Mouse (Mus musculus): ENCODE data around the gene Vps53. TPM values are rescaled to one million over a fixed set of nuclear protein-coding genes. Genes with fewer than 3 reads are reported as not detected.
A peak's percentile ranks its signal among the peaks of the same experiment; 100 is the strongest.
"Not testable (repeated sequence)": the region's sequence is repeated elsewhere in the genome, so short reads cannot be mapped to it uniquely, and the experiment has no call there.

The Vps53 gene
- polyA plus RNA-seq, 1 experiment from 2014 or later = 51.0 TPM

DNA sequence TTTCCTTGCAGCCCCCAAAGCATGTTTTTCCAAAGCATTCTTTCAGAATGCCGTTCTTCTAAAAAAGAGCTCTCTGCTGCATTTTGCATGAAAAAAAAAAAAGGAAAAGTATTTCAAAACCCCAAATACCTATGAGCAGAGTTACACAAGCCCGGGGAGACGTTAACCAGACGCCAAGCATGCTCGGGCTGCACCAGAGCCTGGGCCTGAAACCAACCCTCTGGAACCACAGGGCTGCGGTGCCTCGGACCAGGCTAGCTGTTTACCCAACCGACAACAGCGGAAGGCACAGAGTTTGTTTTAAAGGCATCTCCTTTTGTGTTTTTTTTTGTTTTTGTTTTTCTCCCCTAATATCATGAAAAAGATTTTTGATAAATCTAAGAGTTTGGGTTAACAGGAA is 158.5 kb downstream of the Vps53 start:
- Histone ChIP-seq H3K4me2 (replicated peaks) (no peak overlapping the region), H3K9ac (no peak overlapping the region), H3K4me1 (replicated peaks) (peaks cover 11% of the 10 kb centered on the region), H3K27me3 (replicated peaks) (no peaks in the 10 kb centered on the region), H3K27ac (no peak overlapping the region), H3K36me3 (peaks cover 14% of the 10 kb centered on the region), H3K4me3 (replicated peaks) (no peak overlapping the region), H3K9me3 (no peaks in the 10 kb centered on the region)
- no peak for ATAC-seq
- 42% methylated on average over 9 of the region's 9 CpGs for WGBS

DNA sequence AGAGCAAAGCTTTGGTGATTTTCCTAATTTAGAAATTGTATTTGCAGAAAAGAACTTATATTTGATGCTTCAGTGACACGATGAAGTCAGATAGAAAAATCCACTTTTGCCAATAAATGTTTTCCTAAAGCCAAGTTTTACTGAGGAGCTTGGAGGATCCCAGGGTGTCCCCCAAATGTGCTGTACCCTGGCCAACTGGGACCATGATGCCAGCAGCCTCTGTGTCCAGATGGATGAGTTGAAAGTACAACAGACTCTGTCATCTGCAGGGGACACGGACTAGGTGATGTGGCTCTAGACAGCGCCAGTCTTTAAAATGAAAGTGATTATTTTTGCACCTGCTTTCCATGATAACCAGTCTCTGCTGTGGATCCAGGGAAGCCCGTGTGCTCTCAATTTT is 159.6 kb downstream of the Vps53 start:
- Histone ChIP-seq H3K36me3 (peaks cover 14% of the 10 kb centered on the region), H3K9ac (no peak overlapping the region), H3K4me3 (replicated peaks) (no peak overlapping the region), H3K4me2 (replicated peaks) (no peak overlapping the region), H3K4me1 (replicated peaks) (peaks cover under 1% of the 10 kb centered on the region; the same call in 1 of the 2 replicates), H3K27me3 (replicated peaks) (no peaks in the 10 kb centered on the region), H3K27ac (no peak overlapping the region), H3K9me3 (no peaks in the 10 kb centered on the region)
- ATAC-seq = no peak
- WGBS = 85% methylated on average over 4 of the region's 4 CpGs

DNA sequence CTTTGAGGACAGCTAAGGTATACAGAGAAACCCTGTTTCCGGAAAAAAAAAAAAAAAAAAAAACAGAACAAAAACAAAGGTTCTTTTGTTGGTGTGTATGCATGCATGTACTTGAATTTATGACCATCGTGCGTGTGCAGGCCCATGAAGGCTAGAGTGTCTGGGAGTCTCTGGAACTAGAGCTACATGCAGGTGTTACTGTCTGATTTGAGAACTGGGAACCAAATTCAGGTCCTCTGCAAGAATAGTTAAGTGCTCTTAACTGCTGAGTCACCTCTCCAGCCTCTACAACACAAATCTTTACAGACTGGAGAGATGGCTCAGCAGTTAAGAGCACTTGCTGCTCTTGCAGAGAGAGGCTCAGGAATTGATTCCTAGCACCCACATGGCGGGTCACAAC is 163.6 kb downstream of the Vps53 start:
- WGBS = 76% methylated on average over 4 of the region's 4 CpGs
- no peak overlapping the region for H3K4me2 ChIP-seq (replicated peaks)
- H3K9ac ChIP-seq = no peak overlapping the region
- H3K36me3 ChIP-seq = 0 out of 2 replicates have a peak, but pooled peaks cover 2% of the 10 kb centered on the region
- H3K27ac ChIP-seq = no peak overlapping the region
- no peaks in the 10 kb centered on the region; the same call in 1 of the 2 replicates for H3K9me3 ChIP-seq
- ATAC-seq = no peak
- no peaks in the 10 kb centered on the region for H3K27me3 ChIP-seq (replicated peaks)
- no peak overlapping the region for H3K4me3 ChIP-seq (replicated peaks)
- no peaks in the 10 kb centered on the region; the same call in 1 of the 2 replicates for H3K4me1 ChIP-seq (replicated peaks)

DNA sequence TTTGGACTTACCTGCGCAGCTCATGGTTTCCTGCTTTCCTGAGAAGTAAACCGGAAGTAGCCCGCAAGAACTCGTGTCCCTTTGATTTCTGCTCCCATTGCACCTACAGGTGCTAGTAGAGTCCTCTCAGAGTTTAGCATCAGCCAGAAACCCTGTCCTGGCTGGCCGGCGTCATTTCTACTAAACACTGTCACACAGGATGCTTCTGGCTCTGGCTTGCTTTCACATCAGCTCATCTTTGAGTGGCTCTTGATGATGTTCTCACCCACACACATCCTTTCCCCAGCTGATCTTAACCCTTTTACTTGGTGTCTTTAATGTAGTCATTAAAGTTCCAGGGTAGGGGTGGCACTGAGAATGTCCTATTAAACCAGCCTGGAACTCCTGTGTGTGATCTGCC is 164.2 kb downstream of the Vps53 start:
- Histone ChIP-seq H3K4me2 (replicated peaks) (no peak overlapping the region), H3K9ac (no peak overlapping the region), H3K27ac (no peak overlapping the region), H3K4me3 (replicated peaks) (no peak overlapping the region), H3K4me1 (replicated peaks) (no peaks in the 10 kb centered on the region; the same call in 1 of the 2 replicates), H3K9me3 (no peaks in the 10 kb centered on the region; the same call in 1 of the 2 replicates), H3K27me3 (replicated peaks) (no peaks in the 10 kb centered on the region), H3K36me3 (0 out of 2 replicates have a peak, but pooled peaks cover 2% of the 10 kb centered on the region)
- WGBS = 73% methylated on average over 6 of the region's 6 CpGs
- no peak for ATAC-seq

DNA sequence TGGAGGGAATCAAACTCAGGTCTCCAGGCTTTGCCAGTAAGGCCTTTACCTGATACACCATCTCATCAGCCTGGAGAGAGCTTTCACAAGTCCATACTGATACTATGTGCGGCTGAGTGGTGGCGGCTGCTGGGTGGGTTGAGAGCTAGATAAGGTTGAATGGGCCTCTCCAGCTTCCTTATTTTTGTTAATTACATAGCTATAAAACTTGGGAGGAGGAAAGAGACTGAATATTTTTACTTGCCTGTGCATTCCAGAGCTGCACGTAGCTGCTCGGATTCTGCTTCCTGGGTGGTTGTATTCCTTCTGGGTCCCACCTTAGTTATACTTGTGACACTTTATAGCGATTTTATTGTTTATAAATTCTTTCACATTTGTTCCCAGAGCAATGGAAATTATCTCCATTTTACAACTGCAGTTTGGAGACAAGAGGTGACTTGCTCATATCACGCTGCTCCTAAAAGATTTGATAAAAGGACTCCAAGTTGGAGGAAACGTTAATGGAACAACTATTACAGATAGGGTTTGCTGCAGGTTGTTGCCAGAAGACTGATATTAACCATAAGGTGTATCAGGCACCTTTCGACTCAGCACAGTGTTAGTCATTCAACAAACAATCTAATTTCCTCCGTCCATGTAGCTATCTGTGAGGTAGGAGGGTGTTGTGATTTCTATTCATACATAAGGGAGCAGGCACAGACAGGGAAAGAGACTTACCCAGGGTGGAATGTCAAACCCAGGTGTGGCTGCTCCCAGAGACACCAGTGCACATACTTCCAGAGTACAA is 168.4 kb downstream of the Vps53 start:
- peak; percentile 90 for ATAC-seq
- H3K36me3 ChIP-seq = no peaks in the 10 kb centered on the region
- no peaks in the 10 kb centered on the region; the same call in 1 of the 2 replicates for H3K4me1 ChIP-seq (replicated peaks)
- H3K4me2 ChIP-seq (replicated peaks) = peak overlapping the region; percentile 14; the same call in 1 of the 2 replicates
- WGBS = 54% methylated on average over 9 of the region's 9 CpGs
- H3K4me3 ChIP-seq (replicated peaks) = no peak overlapping the region
- H3K9ac ChIP-seq = no peak overlapping the region
- H3K9me3 ChIP-seq = no peaks in the 10 kb centered on the region; the same call in 1 of the 2 replicates
- peak overlapping the region; percentile 86 for H3K27ac ChIP-seq
- H3K27me3 ChIP-seq (replicated peaks) = no peaks in the 10 kb centered on the region

DNA sequence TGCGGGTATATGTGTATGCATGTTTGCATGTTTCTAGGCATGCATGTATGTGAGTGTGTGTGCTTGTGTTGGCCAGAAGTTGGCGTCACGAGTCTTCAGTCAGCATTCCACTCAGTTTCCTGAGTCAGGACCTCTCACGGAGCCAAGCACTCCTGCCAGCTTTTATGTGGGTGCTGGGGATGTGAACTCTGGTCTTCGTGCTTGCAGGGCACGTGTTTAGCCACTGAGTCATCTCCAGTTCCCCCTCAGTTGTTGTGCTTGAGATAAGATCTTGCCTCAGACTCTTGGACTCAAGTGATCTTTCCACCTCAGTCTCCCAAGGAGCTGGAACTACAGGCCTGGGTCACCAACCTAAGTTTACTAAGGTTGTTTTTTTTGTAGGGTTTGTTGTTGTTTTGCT is 170.3 kb downstream of the Vps53 start:
- H3K4me2 ChIP-seq (replicated peaks) = no peak overlapping the region
- WGBS = 79% methylated on average over 6 of the region's 6 CpGs

DNA sequence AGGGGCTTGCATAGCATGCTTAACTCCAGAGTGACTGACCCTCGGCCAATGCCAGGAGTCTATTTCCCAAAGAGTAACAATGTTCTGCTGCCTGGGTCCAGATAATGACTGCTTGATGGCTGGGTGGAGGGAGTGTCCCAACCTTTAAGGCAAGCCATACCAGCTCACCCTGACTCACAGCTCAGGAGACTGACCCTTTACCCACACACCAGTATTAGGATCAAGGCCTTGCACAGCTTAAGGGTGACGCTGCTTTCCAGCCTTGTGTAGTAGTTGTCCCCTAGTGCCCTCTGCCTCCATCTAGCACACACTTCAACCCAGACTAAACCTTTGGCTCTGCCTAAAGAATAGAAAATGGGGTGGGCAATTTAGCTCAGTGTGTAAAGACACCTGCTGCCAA is 171.3 kb downstream of the Vps53 start:
- Histone ChIP-seq H3K36me3 (no peaks in the 10 kb centered on the region), H3K27ac (no peak overlapping the region), H3K4me1 (replicated peaks) (no peaks in the 10 kb centered on the region), H3K9ac (no peak overlapping the region), H3K9me3 (no peaks in the 10 kb centered on the region; the same call in 1 of the 2 replicates), H3K4me3 (replicated peaks) (no peak overlapping the region), H3K4me2 (replicated peaks) (no peak overlapping the region), H3K27me3 (replicated peaks) (no peaks in the 10 kb centered on the region)
- no peak for ATAC-seq
- WGBS = 76% methylated on average over 2 of the region's 2 CpGs

More for the DNA sequence above, 170.3 kb downstream of the Vps53 start:
- Histone ChIP-seq H3K9ac (no peak overlapping the region), H3K36me3 (no peaks in the 10 kb centered on the region), H3K9me3 (no peaks in the 10 kb centered on the region; the same call in 1 of the 2 replicates), H3K27ac (no peak overlapping the region), H3K4me3 (replicated peaks) (no peak overlapping the region), H3K27me3 (replicated peaks) (no peaks in the 10 kb centered on the region), H3K4me1 (replicated peaks) (no peaks in the 10 kb centered on the region)
- no peak for ATAC-seq

DNA sequence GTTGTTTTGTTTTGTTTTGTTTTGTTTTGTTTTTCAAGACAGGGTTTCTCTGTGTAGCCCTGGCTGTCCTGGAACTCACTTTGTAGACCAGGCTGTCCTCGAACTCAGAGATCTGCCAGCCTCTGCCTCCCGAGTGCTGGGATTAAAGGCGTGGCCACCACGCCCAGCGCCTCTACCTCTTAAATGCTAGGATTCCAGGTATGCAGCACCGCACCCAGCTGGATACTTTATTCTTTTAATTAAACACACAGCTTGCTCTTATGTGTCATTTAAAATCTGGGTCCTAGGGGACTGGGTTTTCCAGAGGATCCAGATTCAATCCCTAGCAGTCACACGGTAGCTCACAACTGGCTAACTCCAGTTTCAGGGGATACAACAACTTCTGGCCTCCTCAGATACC is 175.2 kb downstream of the Vps53 start:
- H3K9ac ChIP-seq; H3K27ac ChIP-seq; H3K4me2 ChIP-seq (replicated peaks); H3K4me3 ChIP-seq (replicated peaks); H3K27me3 ChIP-seq (replicated peaks); H3K36me3 ChIP-seq; ATAC-seq; H3K9me3 ChIP-seq: not testable (repeated sequence)
- WGBS = 90% methylated on average over 7 of the region's 7 CpGs
- H3K4me1 ChIP-seq (replicated peaks) = 0 out of 2 replicates have a peak, but pooled peaks cover 11% of the 10 kb centered on the region

DNA sequence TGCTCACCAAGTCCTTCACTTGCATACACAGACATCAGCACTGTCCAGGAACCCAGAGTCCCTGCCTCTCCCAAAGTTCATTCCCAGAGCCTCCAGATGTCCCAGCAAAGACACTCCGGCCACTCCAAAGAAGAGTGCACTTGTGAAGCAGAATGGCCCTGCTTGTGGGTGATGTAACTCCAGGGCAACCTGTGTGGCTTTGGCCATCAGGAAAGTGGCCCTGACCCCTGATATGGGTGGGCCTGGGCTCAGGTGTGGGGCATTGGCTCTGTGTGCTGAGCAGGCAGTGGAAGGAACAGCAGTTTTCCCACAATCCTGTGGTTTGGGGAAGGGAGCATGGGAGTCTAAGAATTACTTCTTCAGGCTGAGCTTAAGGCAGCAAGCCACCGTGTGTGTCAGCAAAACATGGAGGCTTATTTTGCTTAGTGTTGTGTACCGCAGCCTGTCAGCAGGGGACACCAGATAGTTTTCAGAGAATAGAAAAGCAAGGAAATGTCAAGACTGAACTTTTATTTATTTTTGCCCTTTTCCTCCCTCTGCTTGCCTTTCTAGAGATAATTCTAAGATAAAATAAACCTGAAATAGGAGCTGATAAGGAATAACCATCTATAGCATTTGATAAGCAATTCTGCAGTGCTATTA is 178.1 kb downstream of the Vps53 start:
- no peaks in the 10 kb centered on the region for H3K27me3 ChIP-seq (replicated peaks)
- no peaks in the 10 kb centered on the region for H3K9me3 ChIP-seq
- no peak overlapping the region for H3K4me3 ChIP-seq (replicated peaks)
- H3K4me2 ChIP-seq (replicated peaks) = no peak overlapping the region
- no peak for ATAC-seq
- H3K36me3 ChIP-seq = no peaks in the 10 kb centered on the region
- 0 out of 2 replicates have a peak, but pooled peaks cover 11% of the 10 kb centered on the region for H3K4me1 ChIP-seq (replicated peaks)
- 49% methylated on average over 3 of the region's 3 CpGs for WGBS
- H3K27ac ChIP-seq = no peak overlapping the region
- no peak overlapping the region for H3K9ac ChIP-seq

DNA sequence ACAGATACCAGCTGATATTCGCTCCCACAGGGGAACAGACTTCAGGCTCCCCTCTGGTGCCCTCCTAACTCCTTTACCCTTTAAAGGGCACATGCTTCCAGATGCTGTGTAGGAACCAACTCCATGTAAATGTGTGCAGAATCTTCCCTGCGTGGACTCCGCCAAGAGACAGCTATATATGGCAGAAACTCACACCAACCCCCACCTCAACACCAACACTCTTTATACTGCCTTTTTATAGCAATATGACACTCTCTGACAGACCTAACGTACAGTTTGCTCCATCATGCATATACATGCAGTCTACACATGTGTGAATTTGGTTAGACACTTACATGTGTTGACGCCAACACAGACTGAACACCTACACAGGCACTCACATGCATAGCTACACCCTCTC is 178.7 kb downstream of the Vps53 start:
- no peak overlapping the region for H3K9ac ChIP-seq
- no peak for ATAC-seq
- H3K4me3 ChIP-seq (replicated peaks) = no peak overlapping the region
- WGBS = 82% methylated on average over 5 of the region's 5 CpGs
- H3K4me1 ChIP-seq (replicated peaks) = 0 out of 2 replicates have a peak, but pooled peaks cover 11% of the 10 kb centered on the region
- no peaks in the 10 kb centered on the region for H3K27me3 ChIP-seq (replicated peaks)
- no peaks in the 10 kb centered on the region for H3K9me3 ChIP-seq
- no peak overlapping the region for H3K4me2 ChIP-seq (replicated peaks)
- no peaks in the 10 kb centered on the region for H3K36me3 ChIP-seq
- H3K27ac ChIP-seq = no peak overlapping the region

DNA sequence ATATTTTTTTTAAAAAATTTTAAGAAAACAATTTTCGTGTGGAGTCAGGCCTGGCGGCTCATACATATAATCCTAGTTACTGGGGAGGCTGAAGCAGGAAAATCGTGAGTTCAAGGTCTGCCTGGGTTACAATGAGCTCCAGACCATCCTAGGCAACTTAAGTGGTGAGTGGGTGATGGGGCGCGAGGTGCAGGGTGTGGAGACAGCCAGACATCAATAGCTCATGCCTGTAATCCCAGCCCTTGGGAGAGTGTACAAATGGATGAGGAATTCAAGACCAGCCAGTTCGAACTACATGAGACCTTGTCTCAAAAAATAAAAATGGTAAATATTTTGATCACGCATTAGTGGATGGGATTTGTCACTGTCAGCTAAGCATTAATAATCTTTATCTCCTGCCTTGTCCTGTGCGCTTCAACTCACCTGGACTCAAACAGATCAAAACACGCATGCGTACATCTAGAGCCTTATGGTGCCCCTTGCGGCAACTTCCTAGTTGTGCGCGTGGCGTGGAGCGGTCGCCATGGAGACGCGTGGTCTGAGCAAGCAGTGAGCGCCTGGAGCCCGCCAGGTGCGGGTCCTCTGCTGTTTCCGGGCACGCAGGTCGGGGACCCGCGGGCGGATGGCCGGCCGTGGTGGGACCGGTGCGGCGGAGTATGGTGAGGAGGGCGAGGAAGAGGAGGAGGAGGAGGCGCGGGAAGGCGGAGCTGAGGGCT is 179.8 kb downstream of the Vps53 start, which contains the start of gene 1700016K19Rik:
1700016K19Rik (plus strand) TSS at position 473 of the 716 bp plus-strand sequence.
- H3K27me3 ChIP-seq (replicated peaks) = no peaks in the 10 kb centered on the region
- peak within 1 kb of the TSS; percentile 53 for H3K9ac ChIP-seq
- H3K4me2 ChIP-seq (replicated peaks) = peak within 1 kb of the TSS; percentile 90
- no peaks in the 10 kb centered on the region for H3K9me3 ChIP-seq
- H3K27ac ChIP-seq = no peak within 1 kb of the TSS
- peak; percentile 90 for ATAC-seq
- WGBS = 13% methylated on average over 34 of the region's 36 CpGs
- no peaks in the 10 kb centered on the region for H3K36me3 ChIP-seq
- H3K4me1 ChIP-seq (replicated peaks) = 0 out of 2 replicates have a peak, but pooled peaks cover 11% of the 10 kb centered on the region
- peak within 1 kb of the TSS; percentile 61 for H3K4me3 ChIP-seq (replicated peaks)
